Mouse (Mus musculus) brain, embryonic 14.5 days (tissue): ENCODE results near the gene Slc25a38.

Source experiments
- CTCF ChIP-seq: fragments of 200-500 bp; IDR thresholded peaks from 2 replicates; pipeline ENCODE4 v1.5.1; 2012; ENCODE audit warnings: inconsistent platforms, mild to moderate bottlenecking, moderate library complexity, borderline replicate concordance; ENCODE audit not compliant: insufficient read depth, insufficient read length; ENCODE audit errors: extremely low read depth
- POLR2A ChIP-seq: fragments of 200-500 bp; IDR thresholded peaks from 2 replicates; pipeline ENCODE4 v1.6.1; 2012; ENCODE audit warnings: mild to moderate bottlenecking, inconsistent platforms, borderline replicate concordance; ENCODE audit not compliant: poor library complexity, insufficient read depth, insufficient read length, severe bottlenecking; ENCODE audit errors: extremely low read depth

GRCm38 (mm10) chr9:120091086-120091485 lies 19.1 kb upstream of the Slc25a38 start:
- TF ChIP-seq CTCF: no peak
- no peak for TF ChIP-seq POLR2A
